Mouse (Mus musculus): ENCODE results near the gene Gna14. TPM values are rescaled to one million over a fixed set of nuclear protein-coding genes. Genes with fewer than 3 reads are reported as not detected.

Gna14 gene
- total and polyA plus RNA-seq, 3 experiments: not detected

- Histone ChIP-seq H3K9ac (ENCODE audit: control insufficient read depth, low read depth, low read length, poor library complexity, severe bottlenecking) (peak overlapping the region; percentile 87), H3K4me3 (ENCODE audit: control insufficient read depth in 1 of 2, insufficient read depth in 1 of 2, low read depth in 2 of 2, low read length in 2 of 2) (peak overlapping the region; percentile 40 to 63), H3K79me2 (ENCODE audit: control insufficient read depth, insufficient read depth, low read length, poor library complexity) (peaks cover 2% of the 10 kb centered on the region; the same call in 1 of the 2 replicates), H3K27ac (ENCODE audit: control insufficient read depth, low read depth, low read length) (peak overlapping the region; percentile 100), H3K9me3 (replicated peaks; ENCODE audit: insufficient read depth, low read length) (no peaks in the 10 kb centered on the region), H3K36me3 (ENCODE audit: control insufficient read depth in 1 of 2, insufficient read depth in 2 of 2, low read length in 2 of 2) (peaks cover 0 to 54% of the 10 kb centered on the region in 2 experiments; a peak in 2 of 4 replicates), H3K4me1 (ENCODE audit: control insufficient read depth in 1 of 2, insufficient read depth in 2 of 2, low read length in 2 of 2) (peaks cover 24 to 54% of the 10 kb centered on the region in 2 experiments), H3K27me3 (ENCODE audit: control insufficient read depth in 1 of 2, insufficient read depth in 2 of 2, low read length in 2 of 2) (no peaks in the 10 kb centered on the region)
- TF ChIP-seq POLR2AphosphoS2 (IDR thresholded peaks at IDR 0.05; ENCODE audit: low read length) (no peak; the same call in 1 of the 2 replicates), POLR2A (IDR thresholded peaks at IDR 0.05; ENCODE audit: control insufficient read depth in 1 of 2, insufficient read depth in 1 of 2, low read depth in 1 of 2, low read length in 2 of 2, poor library complexity in 1 of 2) (peak in 1 of 2 experiments; percentile 21; a peak in 1 of 4 replicates), JUND (IDR thresholded peaks at IDR 0.05; ENCODE audit: low read depth, low read length) (no peak), SIN3A (IDR thresholded peaks at IDR 0.05; ENCODE audit: low read length) (no peak), SMC3 (IDR thresholded peaks at IDR 0.05; ENCODE audit: low read depth, low read length) (no peak), NRF1 (IDR thresholded peaks at IDR 0.05; ENCODE audit: insufficient read depth, low read depth, low read length, poor library complexity, severe bottlenecking) (no peak), MAZ (IDR thresholded peaks at IDR 0.05; ENCODE audit: low read depth, low read length) (no peak), BHLHE40 (IDR thresholded peaks at IDR 0.05; ENCODE audit: borderline replicate concordance, low read depth, low read length) (peak; percentile 48; the same call in 1 of the 2 replicates), GATA1 (IDR thresholded peaks at IDR 0.05; ENCODE audit: low read depth, low read length) (0 out of 2 replicates have a peak, but pooled peaks have one; percentile 67), ZNF384 (IDR thresholded peaks at IDR 0.05; ENCODE audit: low read depth, low read length) (no peak), USF2 (IDR thresholded peaks at IDR 0.05; ENCODE audit: borderline replicate concordance in 1 of 2, insufficient read depth in 1 of 2, low read depth in 1 of 2, low read length in 2 of 2) (no peak), UBTF (IDR thresholded peaks at IDR 0.05; ENCODE audit: borderline replicate concordance, insufficient read depth, low read depth, low read length) (no peak), ETS1 (IDR thresholded peaks at IDR 0.05; ENCODE audit: low read depth, low read length) (peak; percentile 54), CHD1 (IDR thresholded peaks at IDR 0.05; ENCODE audit: low read depth, low read length) (0 out of 2 replicates have a peak, but pooled peaks have one; percentile 93), TCF12 (IDR thresholded peaks at IDR 0.05; ENCODE audit: low read depth, low read length) (peak; percentile 50; the same call in 1 of the 2 replicates), CTCF (IDR thresholded peaks at IDR 0.05 in 2 of 3, conservative IDR thresholded peaks at IDR 0.05 in 1 of 3; ENCODE audit: control insufficient read depth in 1 of 3, insufficient read depth in 1 of 3, low read depth in 2 of 3, low read length in 3 of 3, poor library complexity in 1 of 3, severe bottlenecking in 1 of 3) (no peak), CHD2 (IDR thresholded peaks at IDR 0.05; ENCODE audit: low read length) (no peak), RCOR1 (IDR thresholded peaks at IDR 0.05; ENCODE audit: low read depth, low read length) (peak; percentile 84), ZC3H11A (IDR thresholded peaks at IDR 0.05; ENCODE audit: low read depth, low read length) (no peak), RAD21 (IDR thresholded peaks at IDR 0.05; ENCODE audit: low read depth, low read length) (no peak), MEF2A (IDR thresholded peaks at IDR 0.05; ENCODE audit: extremely low read depth, insufficient replicate concordance, low read depth, low read length, poor library complexity, severe bottlenecking) (no peak), ZMIZ1 (IDR thresholded peaks at IDR 0.05; ENCODE audit: low read depth, low read length) (no peak; the same call in 1 of the 2 replicates), KAT2A (conservative IDR thresholded peaks at IDR 0.05; ENCODE audit: low read depth, low read length) (no peak), NELFE (IDR thresholded peaks at IDR 0.05; ENCODE audit: low read depth, low read length) (peak; percentile 61), MAX (IDR thresholded peaks at IDR 0.05; ENCODE audit: low read length) (peak; percentile 47), MAFK (IDR thresholded peaks at IDR 0.05; ENCODE audit: borderline replicate concordance, low read depth, low read length) (no peak), MXI1 (IDR thresholded peaks at IDR 0.05; ENCODE audit: low read depth, low read length) (peak; percentile 23; the same call in 1 of the 2 replicates), EP300 (IDR thresholded peaks at IDR 0.05; ENCODE audit: low read depth in 1 of 2, low read length in 2 of 2) (peak in 1 of 2 experiments; percentile 64; a peak in 3 of 4 replicates), HCFC1 (IDR thresholded peaks at IDR 0.05; ENCODE audit: low read depth, low read length) (no peak; the same call in 1 of the 2 replicates), TBP (IDR thresholded peaks at IDR 0.05; ENCODE audit: low read depth, low read length) (peak; percentile 78), MYC (IDR thresholded peaks at IDR 0.05; ENCODE audit: low read depth, low read length) (0 out of 2 replicates have a peak, but pooled peaks have one; percentile 33), ELF1 (IDR thresholded peaks at IDR 0.05; ENCODE audit: low read depth, low read length) (no peak)
- peak; percentile 69 for DNase-seq (ENCODE audit: low read depth, low spot score)
Measured at GRCm38 (mm10) chr19:16477314-16477946, 41.9 kb downstream of the Gna14 start.
